16 mouse cellular contexts compared by ENCODE assay signal in genomic region chr9:72208296-72208695, GRCm38 (mm10).
"Had no signal": no experiment of that assay in that cellular context is flagged by ENCODE, and none has a peak within 500 bp of the region (broad histone marks: within the 10 kb centered on the region; RNA-seq: fewer than 3 reads in every experiment).

No protein-coding gene starts in this region.

- ATAC-seq: inflammation-experienced regulatory T-cells, adult 6 months; intestine, embryonic 16.5 days; liver, embryonic 12.5 days; midbrain, embryonic 13.5 days; midbrain, embryonic 16.5 days had no signal

- DNase-seq: kidney, adult 18-20 months; kidney, adult 9 months; kidney, postnatal 14 days; kidney, postnatal 4 days; liver; lung, adult 18-20 months; lung, postnatal 10 days; lung, postnatal 36 days; right cerebral cortex, adult 18-20 months; right cerebral cortex, postnatal 14 days; spleen, adult 18-20 months had no signal
